Mouse (Mus musculus) stomach, embryonic 15.5 days (tissue): ENCODE results near the gene Mms19. TPM values are rescaled to one million over a fixed set of nuclear protein-coding genes. Genes with fewer than 3 reads are reported as not detected.

ENCODE experiments used
- ATAC-seq: fragments of 200-750 bp; cut with Nextera tagmentation; 2 replicates; pipeline ENCODE4 v1.8.0; 2017; ENCODE audit warnings: low read depth, moderate number of reproducible peaks, moderate TSS enrichment; ENCODE audit not compliant: insufficient read depth, low FRiP score
- H3K27ac ChIP-seq: fragments of 300-500 bp; sonication (generic); 2 replicates; pipeline ENCODE4 v1.5.1; 2015; ENCODE audit warnings: mild to moderate bottlenecking, inconsistent platforms
- H3K27me3 ChIP-seq: fragments of 300-500 bp; sonication (generic); replicated peaks from 2 replicates; pipeline ENCODE4 v1.6.1; 2015; ENCODE audit warnings: inconsistent platforms
- H3K36me3 ChIP-seq: fragments of 300-500 bp; sonication (generic); 2 replicates; pipeline ENCODE4 v1.6.1; 2015; ENCODE audit warnings: inconsistent platforms
- H3K4me1 ChIP-seq: fragments of 300-500 bp; sonication (generic); 2 replicates; pipeline ENCODE4 v1.6.1; 2015; ENCODE audit warnings: inconsistent platforms
- H3K4me2 ChIP-seq: fragments of 300-500 bp; sonication (generic); 2 replicates; pipeline ENCODE4 v1.6.1; 2015; ENCODE audit warnings: mild to moderate bottlenecking, inconsistent platforms
- H3K4me3 ChIP-seq: fragments of 300-500 bp; sonication (generic); replicated peaks from 2 replicates; pipeline ENCODE4 v1.5.1; 2015; ENCODE audit warnings: inconsistent platforms
- H3K9ac ChIP-seq: fragments of 300-500 bp; sonication (generic); 2 replicates; pipeline ENCODE4 v1.6.1; 2015; ENCODE audit warnings: inconsistent platforms
- H3K9me3 ChIP-seq: fragments of 300-500 bp; sonication (generic); 2 replicates; pipeline ENCODE4 v1.6.1; 2016; ENCODE audit warnings: inconsistent platforms
- WGBS: fragments of 180-500 bp; shearing (Covaris S2); methylation state at CpG from one replicate; pipeline ENCODE4 v1.1.7; 2015; 5-methylcytosine and 5-hydroxymethylcytosine counted together
- polyA plus RNA-seq: library from polyadenylated mRNA; unstranded; fragments of >200 nt; fragmentation: Nextera tagmentation; extraction: Ambion mirVana; gene quantifications from 2 replicates; pipeline ENCODE4 v1.2.1, GENCODE M21; 2015

The Mms19 gene
- polyA plus RNA-seq, 1 experiment from 2014 or later: 28.2 TPM

DNA sequence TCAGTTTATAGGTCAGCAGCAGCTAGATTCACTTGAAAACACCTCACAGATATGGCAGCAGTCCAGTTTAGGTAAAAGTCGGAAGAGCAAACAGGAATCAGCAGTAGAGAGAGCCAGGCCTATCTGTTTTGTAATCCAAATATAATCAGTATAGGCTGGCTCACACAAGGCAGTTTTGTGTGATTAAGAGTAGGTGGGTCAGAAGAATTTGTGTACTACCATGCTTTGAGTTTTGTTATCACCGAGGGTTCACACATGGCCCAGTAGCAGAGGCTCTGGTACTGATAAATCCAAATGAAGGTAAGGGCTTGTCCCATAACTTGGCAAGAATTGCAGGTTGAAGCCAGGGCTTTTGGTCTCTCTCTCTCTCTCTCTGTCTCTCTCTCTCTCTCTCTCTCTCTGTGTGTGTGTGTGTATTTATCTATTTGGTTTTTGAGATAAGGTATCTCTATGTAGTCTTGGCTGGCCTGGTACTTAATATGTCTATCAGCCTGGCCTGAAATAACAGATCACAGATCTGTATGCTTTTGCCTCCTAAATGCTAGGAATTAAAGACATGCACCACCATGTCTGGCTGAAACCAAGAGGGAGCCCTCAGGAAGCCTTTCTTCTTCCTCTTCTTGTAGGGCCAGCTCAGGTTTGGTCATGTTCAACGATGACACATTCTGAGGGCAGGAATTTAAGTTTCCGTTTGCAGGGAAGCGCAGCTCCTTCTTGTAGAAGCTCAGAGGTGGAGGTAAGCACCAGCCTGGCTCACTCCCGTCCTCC is 74.5 kb downstream of the Mms19 start:
- Histone ChIP-seq H3K36me3 (no peaks in the 10 kb centered on the region), H3K4me1 (peaks cover 14% of the 10 kb centered on the region), H3K9ac (no peak overlapping the region), H3K4me3 (no peak overlapping the region), H3K27me3 (no peaks in the 10 kb centered on the region), H3K27ac (peak overlapping the region; percentile 54), H3K4me2 (no peak overlapping the region), H3K9me3 (no peaks in the 10 kb centered on the region)
- WGBS: 51% methylated on average over 6 of the region's 6 CpGs
- ATAC-seq: peak; percentile 16; the same call in 1 of the 2 replicates

DNA sequence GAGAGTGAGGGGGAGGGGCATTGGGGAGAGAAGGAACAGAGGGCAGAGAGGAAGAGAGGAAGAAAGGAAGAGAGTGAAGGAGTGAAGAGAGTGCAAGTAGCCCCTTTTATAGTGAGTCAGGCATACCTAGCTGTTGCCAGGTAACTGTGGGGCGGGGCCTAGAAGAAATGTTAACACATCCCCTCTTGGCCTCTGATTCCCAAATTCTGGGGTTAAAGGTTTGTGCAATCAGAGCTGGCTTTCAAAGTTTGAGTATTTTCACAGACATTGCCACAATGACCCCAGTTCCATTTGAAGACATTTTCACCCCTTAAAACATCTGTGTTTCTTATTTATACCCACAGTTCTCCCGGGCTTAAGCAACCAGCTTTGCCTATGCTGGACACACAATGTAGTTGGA is 75.7 kb downstream of the Mms19 start:
- ATAC-seq: no peak
- WGBS: 84% methylated on average over 2 of the region's 2 CpGs
- peaks cover 14% of the 10 kb centered on the region for H3K4me1 ChIP-seq

DNA sequence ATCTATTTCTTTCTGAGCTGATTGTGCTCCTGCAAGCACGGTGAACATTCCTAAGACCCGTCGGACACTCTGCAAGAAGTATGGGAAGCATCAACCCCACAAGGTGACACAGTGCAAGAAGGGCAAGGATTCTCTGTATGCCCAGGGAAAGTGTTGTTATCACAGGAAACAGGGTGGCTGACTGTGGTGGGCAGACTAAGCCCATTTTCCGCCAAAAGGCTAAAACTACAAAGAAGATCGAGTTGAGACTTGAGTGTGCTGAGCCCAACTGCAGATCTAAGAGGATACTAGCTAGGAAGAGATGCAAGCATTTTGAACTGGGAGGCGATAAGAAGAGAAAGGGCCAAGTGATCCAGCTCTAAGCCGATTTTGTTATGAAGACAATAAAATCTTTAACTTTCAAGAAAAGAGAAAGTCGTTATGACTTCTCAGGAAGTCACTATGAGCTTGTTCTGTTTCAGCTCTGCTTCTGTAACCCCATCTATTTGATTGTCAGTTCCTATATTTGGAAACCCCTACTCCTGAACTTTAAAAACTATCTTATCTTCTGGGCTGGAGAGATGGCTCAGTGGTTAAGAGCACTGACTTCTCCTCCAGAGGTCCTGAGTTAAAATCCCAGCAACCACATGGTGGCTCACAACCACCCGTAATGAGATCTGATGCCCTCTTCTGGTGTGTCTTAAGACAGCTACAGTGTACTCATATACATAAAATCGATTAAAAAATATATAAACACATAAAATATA is 77.9 kb downstream of the Mms19 start:
- Histone ChIP-seq H3K27me3 (no peaks in the 10 kb centered on the region), H3K27ac (no peak overlapping the region), H3K4me3 (no peak overlapping the region), H3K9ac (no peak overlapping the region), H3K4me1 (peaks cover 12% of the 10 kb centered on the region), H3K4me2 (no peak overlapping the region), H3K36me3 (no peaks in the 10 kb centered on the region), H3K9me3 (no peaks in the 10 kb centered on the region)
- ATAC-seq: no peak
- WGBS: 80% methylated on average over 10 of the region's 10 CpGs

More for the DNA sequence above, 75.7 kb downstream of the Mms19 start:
- no peak overlapping the region for H3K27ac ChIP-seq
- H3K9ac ChIP-seq: no peak overlapping the region
- H3K9me3 ChIP-seq: no peaks in the 10 kb centered on the region
- H3K4me3 ChIP-seq: no peak overlapping the region
- H3K4me2 ChIP-seq: no peak overlapping the region
- H3K36me3 ChIP-seq: no peaks in the 10 kb centered on the region
- no peaks in the 10 kb centered on the region for H3K27me3 ChIP-seq

DNA sequence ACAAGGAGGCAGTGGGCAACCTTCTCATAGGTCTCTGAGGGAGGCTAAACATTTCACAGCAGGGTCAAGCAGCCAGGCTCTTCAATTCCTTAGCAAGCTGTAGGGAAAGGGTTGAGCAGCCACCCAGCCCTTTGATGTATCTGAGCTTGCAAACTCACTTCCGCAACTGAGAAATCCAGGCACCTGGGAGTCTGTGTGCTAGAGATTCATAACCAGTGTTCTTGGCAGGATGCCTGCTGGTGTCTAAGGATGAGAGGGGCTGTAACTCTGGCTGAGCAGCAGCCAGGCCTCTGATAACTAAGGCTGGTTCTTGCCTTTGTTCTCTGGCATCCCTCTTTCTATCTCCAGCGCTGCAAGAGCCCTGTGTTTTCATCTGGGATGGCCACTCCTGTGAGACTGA is 79.3 kb downstream of the Mms19 start:
- Histone ChIP-seq H3K27me3 (no peaks in the 10 kb centered on the region), H3K9ac (no peak overlapping the region), H3K4me2 (no peak overlapping the region), H3K36me3 (no peaks in the 10 kb centered on the region), H3K9me3 (no peaks in the 10 kb centered on the region), H3K27ac (no peak overlapping the region), H3K4me3 (no peak overlapping the region), H3K4me1 (0 out of 2 replicates have a peak, but pooled peaks cover under 1% of the 10 kb centered on the region)
- no peak for ATAC-seq
- WGBS: 45% methylated on average over 2 of the region's 2 CpGs

DNA sequence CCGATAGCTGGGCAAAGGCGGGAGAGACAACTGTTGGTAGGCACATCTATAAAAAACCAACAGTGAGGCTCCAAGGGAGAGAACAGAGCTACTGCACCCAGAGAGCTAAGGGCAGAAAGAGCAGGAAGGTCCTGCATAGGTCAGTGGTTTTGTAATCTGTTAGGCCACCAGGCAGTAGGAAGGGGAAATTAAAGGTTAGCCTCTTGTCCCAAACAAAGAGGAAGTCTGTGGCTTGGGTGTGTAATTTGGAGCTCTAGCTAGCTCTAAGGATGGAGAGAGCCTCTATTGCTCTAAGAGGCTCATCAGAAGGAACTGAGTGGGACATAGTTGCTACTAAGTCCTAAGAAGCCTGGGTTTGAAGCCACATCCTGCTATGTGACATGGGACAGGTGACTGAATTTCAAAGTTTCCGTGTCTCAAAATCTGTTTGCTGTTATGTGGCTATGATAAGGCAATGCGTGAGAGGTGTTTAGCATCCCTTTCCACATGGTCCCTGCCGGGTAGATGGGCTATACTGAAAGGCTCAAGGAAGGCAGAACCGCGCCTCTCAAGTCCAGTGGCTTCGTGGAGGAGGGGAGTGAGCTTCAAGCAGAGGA is 80.4 kb downstream of the Mms19 start:
- Histone ChIP-seq H3K27me3 (no peaks in the 10 kb centered on the region), H3K4me3 (no peak overlapping the region), H3K4me1 (no peaks in the 10 kb centered on the region), H3K36me3 (no peaks in the 10 kb centered on the region), H3K9me3 (no peaks in the 10 kb centered on the region), H3K4me2 (no peak overlapping the region), H3K27ac (no peak overlapping the region), H3K9ac (no peak overlapping the region)
- no peak for ATAC-seq
- WGBS: 82% methylated on average over 8 of the region's 8 CpGs

DNA sequence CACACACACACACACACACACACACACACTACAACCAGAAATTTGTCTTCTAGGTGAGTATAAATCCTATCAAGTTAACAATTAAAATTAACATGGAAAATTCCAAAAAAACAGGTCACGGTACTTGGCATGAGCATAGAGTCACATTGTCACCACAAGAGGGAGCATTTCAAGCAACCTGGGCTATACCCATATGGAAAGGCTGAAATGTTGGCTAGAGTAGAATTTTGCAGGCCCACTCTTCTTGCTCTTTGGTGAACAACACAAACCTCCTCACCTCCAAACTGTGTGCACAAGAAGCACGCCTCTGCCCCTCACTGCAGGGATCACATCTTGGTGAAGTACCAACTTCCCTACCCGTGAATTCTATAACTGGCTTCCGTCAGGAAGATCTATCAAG is 82.1 kb downstream of the Mms19 start:
- H3K4me2 ChIP-seq: no peak overlapping the region
- no peaks in the 10 kb centered on the region for H3K27me3 ChIP-seq
- ATAC-seq: no peak
- H3K36me3 ChIP-seq: no peaks in the 10 kb centered on the region
- H3K27ac ChIP-seq: no peak overlapping the region
- no peak overlapping the region for H3K4me3 ChIP-seq
- 54% methylated on average over 4 of the region's 4 CpGs for WGBS
- peaks cover 7% of the 10 kb centered on the region for H3K4me1 ChIP-seq
- H3K9me3 ChIP-seq: no peaks in the 10 kb centered on the region
- no peak overlapping the region for H3K9ac ChIP-seq

DNA sequence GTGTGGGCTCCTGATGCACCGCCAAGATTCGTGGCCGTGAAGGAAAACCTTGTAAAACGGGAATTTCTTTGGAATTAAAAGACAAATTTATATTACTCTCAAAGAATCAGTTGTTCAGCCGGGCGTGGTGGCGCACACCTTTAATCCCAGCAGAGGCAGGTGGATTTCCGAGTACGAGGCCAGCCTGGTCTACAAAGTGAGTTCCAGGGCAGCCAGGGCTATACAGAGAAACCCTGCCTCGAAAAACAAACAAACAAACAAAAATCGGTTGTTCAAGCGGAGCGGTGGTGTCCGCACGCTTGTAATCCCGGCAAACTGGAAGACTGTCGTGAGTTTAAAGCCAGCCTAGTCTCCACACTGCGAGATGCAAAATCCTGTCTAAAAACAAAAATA is 84.6 kb downstream of the Mms19 start:
- H3K36me3 ChIP-seq: no peaks in the 10 kb centered on the region
- peak overlapping the region; percentile 83 for H3K4me3 ChIP-seq
- H3K27ac ChIP-seq: no peak overlapping the region
- no peak for ATAC-seq
- WGBS: 15% methylated on average over 18 of the region's 18 CpGs
- H3K27me3 ChIP-seq: no peaks in the 10 kb centered on the region
- peaks cover 7% of the 10 kb centered on the region for H3K4me1 ChIP-seq
- peak overlapping the region; percentile 76 for H3K4me2 ChIP-seq
- H3K9me3 ChIP-seq: no peaks in the 10 kb centered on the region
- H3K9ac ChIP-seq: no peak overlapping the region

DNA sequence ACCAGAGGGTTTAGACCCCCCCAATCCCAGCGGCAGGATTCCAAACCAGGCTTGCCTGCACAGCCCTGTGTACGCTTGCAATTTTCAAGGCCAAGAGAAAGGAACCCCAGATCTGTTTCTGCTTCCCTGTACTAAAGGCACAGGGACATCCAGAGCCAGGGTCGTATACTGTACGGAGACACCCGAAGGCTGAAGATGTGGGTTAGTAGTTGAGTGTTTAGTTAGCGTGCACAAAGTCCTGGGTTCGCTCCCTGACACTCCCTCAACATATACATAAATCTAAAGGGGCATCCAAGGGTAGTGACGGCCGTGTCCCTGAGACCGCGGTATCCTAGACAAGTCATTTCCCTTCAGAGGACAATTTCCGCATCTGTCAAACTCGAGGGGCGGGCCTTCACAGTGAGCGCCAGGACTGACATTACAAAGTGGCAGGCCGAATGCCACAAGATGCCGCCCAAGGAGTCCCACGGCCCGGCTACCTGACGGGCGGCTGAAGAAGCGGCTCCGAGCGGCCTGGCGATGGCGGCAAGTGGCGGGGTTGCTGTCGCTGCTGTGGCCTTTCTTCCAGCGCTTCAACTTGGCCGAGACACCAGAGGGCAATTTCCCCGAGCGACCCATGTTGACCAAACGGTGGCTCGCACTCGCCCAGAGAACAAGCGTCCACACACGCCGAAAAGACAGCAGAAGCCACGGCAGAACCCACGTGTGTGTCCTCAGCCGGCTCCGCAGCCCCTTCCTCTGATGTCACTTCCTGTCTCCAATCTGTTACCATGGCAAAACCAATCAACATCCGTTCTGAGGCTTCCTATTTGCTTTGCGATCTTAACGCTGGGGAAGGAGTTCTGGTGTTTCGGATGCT is 85.3 kb downstream of the Mms19 start, which contains the start of gene Rrp12:
Rrp12 (minus strand) TSS at position 714 of the 859 bp plus-strand sequence.
- Histone ChIP-seq H3K9me3 (no peaks in the 10 kb centered on the region), H3K36me3 (no peaks in the 10 kb centered on the region), H3K9ac (peak within 1 kb of the TSS; percentile 13; the same call in 1 of the 2 replicates), H3K4me1 (peaks cover 7% of the 10 kb centered on the region), H3K4me2 (peak within 1 kb of the TSS; percentile 76), H3K4me3 (peak within 1 kb of the TSS; percentile 83), H3K27ac (no peak within 1 kb of the TSS), H3K27me3 (no peaks in the 10 kb centered on the region)
- WGBS: 1% methylated on average over 46 of the region's 46 CpGs
- peak; percentile 89 for ATAC-seq

DNA sequence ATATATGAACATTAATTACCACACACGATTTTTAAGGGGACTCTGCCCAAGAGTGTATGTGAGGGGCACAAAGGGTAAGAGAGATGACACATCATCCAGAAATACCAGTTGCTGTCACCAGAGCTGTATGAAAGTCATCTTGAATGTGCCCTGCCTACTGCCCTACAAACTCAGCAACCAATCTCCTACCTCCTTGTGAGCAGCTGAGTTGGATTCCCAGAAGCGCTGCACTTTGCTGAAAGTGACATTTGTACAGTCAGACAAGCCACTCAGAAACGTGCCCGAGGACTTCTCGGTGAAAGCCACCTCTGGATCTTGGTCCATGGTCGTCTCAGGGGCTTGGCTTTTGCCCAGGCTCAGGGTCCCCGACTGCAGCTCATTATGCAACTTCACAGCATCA is 86.0 kb downstream of the Mms19 start:
- Histone ChIP-seq H3K4me3 (peak overlapping the region; percentile 83), H3K27me3 (no peaks in the 10 kb centered on the region), H3K9ac (peak overlapping the region; percentile 13; the same call in 1 of the 2 replicates), H3K27ac (no peak overlapping the region), H3K4me2 (peak overlapping the region; percentile 76), H3K9me3 (no peaks in the 10 kb centered on the region), H3K4me1 (peaks cover 7% of the 10 kb centered on the region), H3K36me3 (peaks cover 5% of the 10 kb centered on the region)
- no peak for ATAC-seq
- WGBS: 38% methylated on average over 7 of the region's 7 CpGs
